Mouse (Mus musculus) myocyte (in vitro differentiated cells): Measurements from ENCODE around the gene Rtp3. TPM values are rescaled to one million over a fixed set of nuclear protein-coding genes. Genes with fewer than 3 reads are reported as not detected.

Source experiments
- H3K27me3 ChIP-seq: one replicate; pipeline ENCODE4 v1.6.1; 2011; ENCODE audit not compliant: control insufficient read depth, insufficient read depth, insufficient read length
- H3K36me3 ChIP-seq: one replicate; pipeline ENCODE4 v1.6.1; 2011; ENCODE audit not compliant: control insufficient read depth, insufficient read depth
- H3K4me2 ChIP-seq: one replicate; pipeline ENCODE4 v1.6.1; 2011; ENCODE audit warnings: low read depth, control low read depth
- H3K4me3 ChIP-seq: one replicate; pipeline ENCODE4 v1.5.1; 2011; ENCODE audit warnings: mild to moderate bottlenecking, control low read depth, moderate library complexity
- H3K79me2 ChIP-seq: one replicate; pipeline ENCODE4 v1.6.1; 2011; ENCODE audit not compliant: control insufficient read depth, insufficient read depth
- H3ac ChIP-seq: one replicate; pipeline ENCODE4 v1.6.1; 2011; ENCODE audit not compliant: control insufficient read depth, insufficient read length
- CEBPB ChIP-seq: IDR thresholded peaks from 2 replicates; pipeline ENCODE4 v1.6.1; 2011; ENCODE audit warnings: mild to moderate bottlenecking, moderate library complexity; ENCODE audit not compliant: poor library complexity, insufficient read depth, severe bottlenecking
- E2F4 ChIP-seq: IDR thresholded peaks from one replicate; pipeline ENCODE4 v1.6.1; 2011; ENCODE audit warnings: mild to moderate bottlenecking, control low read depth, moderate library complexity; ENCODE audit not compliant: insufficient read depth
- MAX ChIP-seq: IDR thresholded peaks from one replicate; pipeline ENCODE4 v1.6.1; 2011; ENCODE audit warnings: low read depth, mild to moderate bottlenecking, control low read depth
- MYOD1 ChIP-seq, 3 experiments: IDR thresholded peaks; one replicate each; pipeline ENCODE4 v1.6.1; 2011; ENCODE audit warnings: control low read depth in 2 of 3, low read depth in 2 of 3, mild to moderate bottlenecking in 2 of 3, moderate library complexity in 1 of 3; ENCODE audit not compliant: insufficient read length in 2 of 3, control insufficient read depth in 1 of 3
- MYOG ChIP-seq, 3 experiments: IDR thresholded peaks; one replicate each; pipeline ENCODE4 v1.6.1; 2011; ENCODE audit warnings: control low read depth in 2 of 3, low read depth in 2 of 3, mild to moderate bottlenecking in 2 of 3; ENCODE audit not compliant: insufficient read length in 2 of 3, control insufficient read depth in 1 of 3, insufficient read depth in 1 of 3
- POLR2A ChIP-seq: IDR thresholded peaks from one replicate; pipeline ENCODE4 v1.6.1; 2011; ENCODE audit warnings: low read depth, mild to moderate bottlenecking, control low read depth, moderate library complexity; ENCODE audit not compliant: insufficient read length
- POLR2AphosphoS2 ChIP-seq: IDR thresholded peaks from one replicate; pipeline ENCODE4 v1.6.1; 2011; ENCODE audit warnings: low read depth, control low read depth; ENCODE audit not compliant: insufficient read length
- REST ChIP-seq: IDR thresholded peaks from one replicate; pipeline ENCODE4 v1.6.1; 2011; ENCODE audit warnings: mild to moderate bottlenecking, control low read depth, moderate library complexity; ENCODE audit not compliant: insufficient read depth, insufficient read length
- SRF ChIP-seq: IDR thresholded peaks from one replicate; pipeline ENCODE4 v1.6.1; 2011; ENCODE audit warnings: low read depth; ENCODE audit not compliant: control insufficient read depth, insufficient read length
- TCF12 ChIP-seq: IDR thresholded peaks from one replicate; pipeline ENCODE4 v1.6.1; 2011; ENCODE audit warnings: mild to moderate bottlenecking, control low read depth; ENCODE audit not compliant: poor library complexity, insufficient read depth, severe bottlenecking
- TCF3 ChIP-seq: IDR thresholded peaks from one replicate; pipeline ENCODE4 v1.6.1; 2011; ENCODE audit warnings: low read depth, control low read depth; ENCODE audit not compliant: insufficient read length
- USF1 ChIP-seq: IDR thresholded peaks from one replicate; pipeline ENCODE4 v1.6.1; 2011; ENCODE audit warnings: low read depth, mild to moderate bottlenecking, control low read depth, moderate library complexity
- polyA plus RNA-seq: library from polyadenylated mRNA; unstranded; fragments of >200 nt; fragmentation: generic; extraction: Trizol; gene quantifications from one replicate; pipeline ENCODE4 v1.2.1, GENCODE M21; 2012; ENCODE audit warnings: missing spikeins

Rtp3 gene
- not detected for polyA plus RNA-seq

GRCm38 (mm10) chr9:110990204-110990603 lies at the start of gene Rtp3:
Rtp3 (minus strand) TSS chr9:110990583.
- Histone ChIP-seq H3K79me2 (no peaks in the 10 kb centered on the region), H3K4me3 (no peak within 1 kb of the TSS), H3K36me3 (no peaks in the 10 kb centered on the region), H3K27me3 (peaks cover 8% of the 10 kb centered on the region), H3K4me2 (no peak within 1 kb of the TSS), H3ac (no peak within 1 kb of the TSS)
- TF ChIP-seq MAX (no peak), CEBPB (no peak), MYOG (IDR thresholded peaks at IDR 0.05; ENCODE audit: control insufficient read depth in 1 of 3, insufficient read depth in 1 of 3, insufficient read length in 2 of 3, low read depth in 2 of 3) (no peak), E2F4 (no peak), REST (no peak), MYOD1 (IDR thresholded peaks at IDR 0.05; ENCODE audit: control insufficient read depth in 1 of 3, insufficient read length in 2 of 3, low read depth in 2 of 3) (no peak), SRF (no peak), USF1 (no peak), POLR2A (no peak), TCF12 (no peak), POLR2AphosphoS2 (no peak), TCF3 (no peak)

GRCm38 (mm10) chr9:111039966-111040365 lies 49.6 kb upstream of the Rtp3 start:
- no peak overlapping the region for H3K4me3 ChIP-seq
- H3K27me3 ChIP-seq: no peaks in the 10 kb centered on the region
- no peak for TF ChIP-seq TCF3
- TF ChIP-seq MAX: no peak
- TF ChIP-seq TCF12: no peak
- no peak for TF ChIP-seq POLR2AphosphoS2
- TF ChIP-seq SRF: no peak
- TF ChIP-seq MYOG (IDR thresholded peaks at IDR 0.05; ENCODE audit: control insufficient read depth in 1 of 3, insufficient read depth in 1 of 3, insufficient read length in 2 of 3, low read depth in 2 of 3): no peak
- TF ChIP-seq POLR2A: no peak
- no peak for TF ChIP-seq USF1
- no peak for TF ChIP-seq E2F4
- TF ChIP-seq MYOD1 (IDR thresholded peaks at IDR 0.05; ENCODE audit: control insufficient read depth in 1 of 3, insufficient read length in 2 of 3, low read depth in 2 of 3): no peak
- TF ChIP-seq REST: no peak
- no peak for TF ChIP-seq CEBPB
- H3ac ChIP-seq: no peak overlapping the region
- no peaks in the 10 kb centered on the region for H3K36me3 ChIP-seq
- no peak overlapping the region for H3K4me2 ChIP-seq
- no peaks in the 10 kb centered on the region for H3K79me2 ChIP-seq

GRCm38 (mm10) chr9:111033717-111034116 lies 43.3 kb upstream of the Rtp3 start:
- Histone ChIP-seq H3K79me2 (no peaks in the 10 kb centered on the region), H3K27me3 (no peaks in the 10 kb centered on the region), H3K4me2 (no peak overlapping the region), H3K4me3 (no peak overlapping the region), H3ac (no peak overlapping the region), H3K36me3 (no peaks in the 10 kb centered on the region)
- TF ChIP-seq E2F4 (no peak), MYOG (IDR thresholded peaks at IDR 0.05; ENCODE audit: control insufficient read depth in 1 of 3, insufficient read depth in 1 of 3, insufficient read length in 2 of 3, low read depth in 2 of 3) (no peak), POLR2A (no peak), MAX (no peak), SRF (no peak), TCF3 (no peak), MYOD1 (IDR thresholded peaks at IDR 0.05; ENCODE audit: control insufficient read depth in 1 of 3, insufficient read length in 2 of 3, low read depth in 2 of 3) (no peak), CEBPB (no peak), REST (no peak), POLR2AphosphoS2 (no peak), TCF12 (no peak), USF1 (no peak)

GRCm38 (mm10) chr9:111026791-111027190 lies 36.4 kb upstream of the Rtp3 start:
- Histone ChIP-seq H3K4me3 (no peak overlapping the region), H3K79me2 (no peaks in the 10 kb centered on the region), H3ac (no peak overlapping the region), H3K36me3 (no peaks in the 10 kb centered on the region), H3K27me3 (peaks cover 29% of the 10 kb centered on the region), H3K4me2 (no peak overlapping the region)
- TF ChIP-seq TCF3: no peak
- TF ChIP-seq TCF12: no peak
- TF ChIP-seq MAX: no peak
- no peak for TF ChIP-seq E2F4
- no peak for TF ChIP-seq POLR2A
- TF ChIP-seq REST: no peak

- H3K4me2 ChIP-seq: no peak within 1 kb of the TSS
- peaks cover 9% of the 10 kb centered on the region for H3K27me3 ChIP-seq
- H3ac ChIP-seq: no peak within 1 kb of the TSS
- TF ChIP-seq MYOG (IDR thresholded peaks at IDR 0.05; ENCODE audit: control insufficient read depth in 1 of 3, insufficient read depth in 1 of 3, insufficient read length in 2 of 3, low read depth in 2 of 3): no peak
- TF ChIP-seq REST: no peak
- no peak for TF ChIP-seq USF1
- TF ChIP-seq CEBPB: no peak
- TF ChIP-seq SRF: no peak
- no peak for TF ChIP-seq TCF12
- TF ChIP-seq POLR2AphosphoS2: no peak
- TF ChIP-seq TCF3: no peak
- TF ChIP-seq MYOD1 (IDR thresholded peaks at IDR 0.05; ENCODE audit: control insufficient read depth in 1 of 3, insufficient read length in 2 of 3, low read depth in 2 of 3): no peak
- TF ChIP-seq MAX: no peak
- TF ChIP-seq E2F4: no peak
- TF ChIP-seq POLR2A: no peak
- H3K79me2 ChIP-seq: no peaks in the 10 kb centered on the region
- no peak within 1 kb of the TSS for H3K4me3 ChIP-seq
- H3K36me3 ChIP-seq: no peaks in the 10 kb centered on the region
These were observed 28.6 kb upstream of the Rtp3 start, which contains the start of gene Ltf for GRCm38 (mm10) chr9:111019022-111019421. Ltf (plus strand) TSS chr9:111019271.
